Mouse (Mus musculus) heart, embryonic 10.5 days (tissue): ENCODE measurements at regions not wholly inside any gene's neighbourhood (a gene's known extent, or its start where the extent isn't known, plus 50 kb on each side); places are given as distances from the start of the nearest gene placed in this dataset.
A peak's percentile ranks its signal among the peaks of the same experiment; 100 is the strongest.
"Not testable (repeated sequence)": the region's sequence is repeated elsewhere in the genome, so short reads cannot be mapped to it uniquely, and the experiment has no call there.

Experiments
- DNase-seq: peaks from one replicate; pipeline ENCODE4 v3.0.0-alpha.2; 2017; ENCODE audit warnings: low spot score
- H3K27ac ChIP-seq: fragments of 300-500 bp; sonication (generic); 2 replicates; pipeline ENCODE4 v1.5.1; 2016; ENCODE audit warnings: mild to moderate bottlenecking
- H3K27me3 ChIP-seq: fragments of 300-500 bp; sonication (generic); 2 replicates; pipeline ENCODE4 v1.6.1; 2016; ENCODE audit warnings: mild to moderate bottlenecking; ENCODE audit not compliant: poor library complexity, insufficient read depth, severe bottlenecking
- H3K36me3 ChIP-seq: fragments of 300-500 bp; sonication (generic); 2 replicates; pipeline ENCODE4 v1.6.1; 2016; ENCODE audit warnings: mild to moderate bottlenecking, moderate library complexity
- H3K4me1 ChIP-seq: fragments of 300-500 bp; sonication (generic); 2 replicates; pipeline ENCODE4 v1.6.1; 2016; ENCODE audit warnings: mild to moderate bottlenecking
- H3K4me3 ChIP-seq: fragments of 300-500 bp; sonication (generic); 2 replicates; pipeline ENCODE4 v1.5.1; 2016; ENCODE audit warnings: mild to moderate bottlenecking, moderate library complexity
- H3K9me3 ChIP-seq: fragments of 300-500 bp; sonication (generic); 2 replicates; pipeline ENCODE4 v1.6.1; 2016; ENCODE audit warnings: mild to moderate bottlenecking, moderate library complexity
- WGBS: fragments of 180-500 bp; shearing (Covaris S2); methylation state at CpG from one replicate; pipeline ENCODE4 v1.1.7; 2016; 5-methylcytosine and 5-hydroxymethylcytosine counted together

DNA sequence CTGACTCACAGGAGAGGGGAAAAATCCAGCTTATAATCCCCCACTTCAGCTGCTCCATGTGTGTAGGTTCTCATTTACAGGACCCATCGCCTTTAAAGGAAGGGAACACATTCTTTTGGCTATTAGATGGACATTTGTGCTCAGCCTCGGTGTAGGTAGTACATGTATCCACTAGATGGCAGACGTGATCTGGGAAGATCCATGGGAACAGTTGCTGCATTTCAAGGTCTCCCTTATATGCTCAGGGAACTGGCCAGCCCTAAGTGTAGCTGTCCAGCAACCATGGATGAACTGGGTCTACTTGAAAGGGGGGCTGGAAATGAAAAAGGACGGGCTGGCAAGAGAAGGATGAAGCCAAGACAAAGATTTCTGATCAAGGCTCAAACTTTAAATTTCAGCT, 124.0 kb downstream of the Akain1 start:
- no peaks in the 10 kb centered on the region for H3K36me3 ChIP-seq
- no peaks in the 10 kb centered on the region for H3K9me3 ChIP-seq
- H3K27me3 ChIP-seq: no peaks in the 10 kb centered on the region
- H3K4me1 ChIP-seq: no peaks in the 10 kb centered on the region
- H3K4me3 ChIP-seq: no peak overlapping the region
- peak; percentile 74 for DNase-seq
- no peak overlapping the region for H3K27ac ChIP-seq
- 17% methylated on average over 4 of the region's 4 CpGs for WGBS

DNA sequence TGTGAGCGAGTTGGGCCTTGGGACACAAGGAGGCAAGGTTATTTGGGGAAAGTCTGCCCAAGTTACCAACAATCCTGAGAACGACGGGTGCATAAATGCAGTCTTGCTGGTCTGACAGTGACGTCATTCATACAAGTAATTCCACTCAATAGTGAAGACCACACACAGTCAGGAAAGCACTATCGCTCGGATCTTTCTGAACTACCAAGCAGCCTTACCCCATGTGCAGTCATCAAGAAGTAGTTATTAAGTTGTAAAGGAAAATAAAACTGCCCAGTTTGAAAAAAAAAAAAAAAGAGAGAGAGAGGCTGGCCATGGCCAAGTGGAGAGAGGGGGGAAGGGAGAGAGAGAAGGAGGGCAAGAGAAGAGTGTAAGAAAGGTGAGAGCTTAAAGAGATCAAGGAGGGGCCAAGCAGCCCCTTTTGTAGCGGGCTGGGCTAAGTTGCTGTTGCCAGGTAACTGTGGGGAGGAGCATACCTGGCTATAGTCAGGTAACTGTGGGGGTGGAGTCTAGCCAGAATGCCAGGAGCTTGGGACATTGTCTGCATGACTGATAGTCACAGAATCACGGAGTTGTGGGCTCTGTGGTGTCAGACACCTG, 132.0 kb downstream of the Akain1 start:
- 68% methylated on average over 8 of the region's 8 CpGs for WGBS
- H3K9me3 ChIP-seq, H3K4me3 ChIP-seq, H3K4me1 ChIP-seq, H3K27me3 ChIP-seq, H3K36me3 ChIP-seq, DNase-seq, H3K27ac ChIP-seq: not testable (repeated sequence)

DNA sequence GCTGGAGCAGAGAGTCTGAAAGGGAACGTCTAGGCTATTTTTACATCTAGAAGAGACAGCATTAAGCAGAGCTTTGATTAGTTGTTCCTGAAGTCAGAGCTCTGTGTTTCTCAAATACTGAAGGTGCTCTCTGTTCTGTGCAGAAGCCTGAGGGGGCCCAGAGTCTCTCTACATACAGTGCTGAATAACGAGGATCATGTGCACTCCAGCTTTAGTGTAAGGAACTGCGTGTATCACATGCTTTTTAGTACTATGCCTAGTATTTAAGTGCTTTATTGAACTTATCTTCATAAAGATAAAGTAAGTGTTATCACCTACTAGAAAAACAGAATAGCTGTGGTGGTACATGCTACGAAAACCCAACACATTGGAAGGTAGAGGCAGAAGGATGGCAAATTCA, 151.4 kb downstream of the Akain1 start:
- no peaks in the 10 kb centered on the region for H3K9me3 ChIP-seq
- no peak overlapping the region for H3K27ac ChIP-seq
- 60% methylated on average over 4 of the region's 4 CpGs for WGBS
- H3K36me3 ChIP-seq: no peaks in the 10 kb centered on the region
- no peak overlapping the region for H3K4me3 ChIP-seq
- H3K27me3 ChIP-seq: no peaks in the 10 kb centered on the region
- no peaks in the 10 kb centered on the region for H3K4me1 ChIP-seq
- no peak for DNase-seq

DNA sequence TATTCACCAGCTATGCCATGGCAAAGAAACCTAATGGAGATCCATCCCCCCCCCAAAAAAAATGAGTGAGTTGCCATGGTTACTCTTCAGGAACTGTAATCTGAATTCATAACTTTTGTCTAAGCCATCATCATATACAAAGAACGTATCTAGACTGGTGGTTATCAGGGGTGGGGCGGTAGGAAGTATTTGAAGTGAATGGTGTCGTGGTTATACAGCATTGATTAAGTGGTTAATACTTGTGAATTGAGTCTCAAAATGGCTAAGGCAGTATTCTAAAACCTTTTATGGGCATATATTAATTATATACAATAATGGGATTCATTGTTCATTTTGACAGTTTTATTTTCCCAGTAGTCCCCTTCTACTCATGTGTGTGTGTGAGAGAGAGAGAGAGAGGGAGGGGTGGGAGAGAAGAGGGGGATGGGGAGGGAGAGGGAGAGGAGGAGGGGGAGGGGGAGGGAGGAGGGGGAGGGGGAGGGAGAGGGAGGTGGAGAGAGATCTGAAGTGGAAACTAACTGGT, 158.7 kb downstream of the Akain1 start:
- Histone ChIP-seq H3K27ac (no peak overlapping the region), H3K9me3 (no peaks in the 10 kb centered on the region), H3K4me3 (no peak overlapping the region), H3K27me3 (no peaks in the 10 kb centered on the region), H3K36me3 (no peaks in the 10 kb centered on the region), H3K4me1 (no peaks in the 10 kb centered on the region)
- WGBS: 74% methylated on average over 3 of the region's 3 CpGs
- no peak for DNase-seq

GRCm38 (mm10) chr17:69598461-69598860, 159.3 kb downstream of the Akain1 start:
- no peaks in the 10 kb centered on the region for H3K36me3 ChIP-seq
- no peaks in the 10 kb centered on the region for H3K4me1 ChIP-seq
- H3K27ac ChIP-seq: no peak overlapping the region
- H3K9me3 ChIP-seq: no peaks in the 10 kb centered on the region
- no peak overlapping the region for H3K4me3 ChIP-seq
- WGBS: 88% methylated on average over 5 of the region's 5 CpGs
- DNase-seq: no peak
- H3K27me3 ChIP-seq: no peaks in the 10 kb centered on the region

DNA sequence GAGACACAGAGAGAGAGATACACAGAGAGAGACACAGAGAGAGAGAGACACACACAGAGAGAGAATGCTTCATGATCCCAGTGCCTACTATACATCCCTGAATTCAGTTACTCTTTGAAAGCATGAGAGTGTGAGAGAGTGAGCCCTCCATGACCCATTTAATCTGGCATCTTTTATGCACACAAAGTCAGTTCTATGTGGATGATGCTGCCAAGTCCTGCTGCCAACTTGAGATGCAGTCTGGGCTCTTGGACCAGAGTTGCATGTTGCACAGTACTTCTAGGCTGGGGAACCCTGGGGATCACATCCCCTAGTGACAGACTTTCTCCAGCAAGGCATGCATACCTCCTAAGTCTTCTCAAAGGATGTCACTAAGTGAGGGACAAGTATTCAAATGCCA, 164.5 kb downstream of the Akain1 start:
- no peaks in the 10 kb centered on the region for H3K4me1 ChIP-seq
- no peaks in the 10 kb centered on the region for H3K27me3 ChIP-seq

DNA sequence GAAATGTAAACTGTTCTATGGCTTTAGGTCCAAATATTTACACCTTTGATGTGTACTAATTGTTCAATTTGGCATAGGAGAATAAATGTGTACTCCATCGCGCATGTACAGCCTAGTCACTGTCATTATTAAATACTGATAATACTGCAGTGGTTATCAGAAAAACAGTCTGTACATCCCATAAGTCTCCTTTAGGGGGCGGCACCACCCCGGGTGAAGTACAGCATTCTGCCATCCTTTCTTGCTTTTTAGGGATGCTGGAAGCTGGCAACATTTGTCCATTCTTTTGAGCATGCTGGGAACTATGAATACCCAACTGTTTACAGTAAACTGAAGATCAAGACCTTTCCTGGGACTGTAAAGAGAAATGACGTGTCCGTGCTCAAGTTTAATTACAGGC, 165.6 kb downstream of the Akain1 start:
- no peaks in the 10 kb centered on the region for H3K36me3 ChIP-seq
- no peak overlapping the region for H3K27ac ChIP-seq
- no peaks in the 10 kb centered on the region for H3K27me3 ChIP-seq
- no peaks in the 10 kb centered on the region for H3K9me3 ChIP-seq
- no peak overlapping the region for H3K4me3 ChIP-seq
- WGBS: 68% methylated on average over 6 of the region's 6 CpGs
- H3K4me1 ChIP-seq: no peaks in the 10 kb centered on the region
- no peak for DNase-seq

More for the DNA sequence above, 164.5 kb downstream of the Akain1 start:
- Histone ChIP-seq H3K27ac (no peak overlapping the region), H3K4me3 (no peak overlapping the region), H3K9me3 (no peaks in the 10 kb centered on the region), H3K36me3 (no peaks in the 10 kb centered on the region)
- no peak for DNase-seq

GRCm38 (mm10) chr17:69605458-69605857, 166.3 kb downstream of the Akain1 start:
- no peaks in the 10 kb centered on the region for H3K36me3 ChIP-seq
- no peaks in the 10 kb centered on the region for H3K27me3 ChIP-seq
- no peak overlapping the region for H3K4me3 ChIP-seq
- no peak overlapping the region for H3K27ac ChIP-seq
- 82% methylated on average over 9 of the region's 9 CpGs for WGBS
- H3K4me1 ChIP-seq: no peaks in the 10 kb centered on the region
- no peaks in the 10 kb centered on the region for H3K9me3 ChIP-seq
- DNase-seq: no peak

- H3K9me3 ChIP-seq: no peaks in the 10 kb centered on the region
- no peaks in the 10 kb centered on the region for H3K4me1 ChIP-seq
- 76% methylated on average over 3 of the region's 3 CpGs for WGBS
- H3K4me3 ChIP-seq: no peak overlapping the region
- DNase-seq: no peak
- H3K27ac ChIP-seq: no peak overlapping the region
- no peaks in the 10 kb centered on the region for H3K27me3 ChIP-seq
- no peaks in the 10 kb centered on the region for H3K36me3 ChIP-seq
Measured at GRCm38 (mm10) chr17:69631411-69631810, 192.3 kb downstream of the Akain1 start.

DNA sequence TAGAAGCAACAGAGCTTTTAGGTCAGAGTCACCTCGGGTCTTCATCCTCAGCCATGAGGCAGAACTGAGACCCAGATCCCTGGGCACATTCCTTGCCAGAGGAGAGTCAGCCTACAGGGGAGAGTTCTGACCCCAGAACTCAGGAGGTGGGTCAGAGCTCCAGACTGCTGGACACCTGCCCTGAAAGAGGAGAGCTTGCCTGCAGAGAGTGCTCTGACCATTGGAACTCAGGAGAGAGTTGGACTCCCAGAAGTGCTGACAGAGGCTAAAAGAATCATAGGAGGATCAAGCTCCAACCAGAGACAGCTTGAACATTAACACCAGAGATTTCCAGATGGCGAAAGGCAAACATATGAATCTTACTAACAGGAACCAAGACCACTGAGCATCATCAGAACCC, 211.4 kb downstream of the Akain1 start:
- H3K27me3 ChIP-seq, H3K4me3 ChIP-seq, H3K9me3 ChIP-seq, DNase-seq, H3K4me1 ChIP-seq, H3K27ac ChIP-seq, H3K36me3 ChIP-seq: not testable (repeated sequence)
- 63% methylated on average over 2 of the region's 2 CpGs for WGBS

DNA sequence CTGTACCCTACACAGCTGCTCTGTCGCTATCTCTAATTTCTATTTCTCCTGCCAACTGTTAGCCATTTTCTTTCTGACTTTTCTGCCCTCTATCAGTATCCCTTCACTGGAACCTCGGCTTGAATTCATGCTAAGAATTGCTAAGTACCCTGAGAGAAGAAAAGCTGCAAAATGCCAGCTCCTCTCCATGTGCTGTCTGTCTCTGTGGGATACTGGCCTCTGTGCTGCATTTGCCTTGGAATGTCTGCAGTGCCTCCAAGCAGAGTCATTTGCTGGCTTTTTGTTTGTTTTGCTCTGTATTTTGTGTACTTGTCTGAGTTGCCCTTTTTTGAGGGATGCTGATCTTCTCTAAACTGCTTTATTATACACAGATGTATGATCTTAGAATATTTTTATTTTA, 215.5 kb downstream of the Akain1 start:
- Histone ChIP-seq H3K4me3 (no peak overlapping the region), H3K4me1 (no peaks in the 10 kb centered on the region), H3K27me3 (no peaks in the 10 kb centered on the region), H3K27ac (no peak overlapping the region), H3K36me3 (no peaks in the 10 kb centered on the region), H3K9me3 (no peaks in the 10 kb centered on the region)
- DNase-seq: no peak
- 50% methylated on average over 2 of the region's 2 CpGs for WGBS

- whole genome bisulfite sequencing: 78% methylated on average over 3 of the region's 3 CpGs
- no peaks in the 10 kb centered on the region for H3K4me1 ChIP-seq
- no peaks in the 10 kb centered on the region for H3K9me3 ChIP-seq
- H3K4me3 ChIP-seq: no peak overlapping the region
- no peak for DNase-seq
- H3K36me3 ChIP-seq: no peaks in the 10 kb centered on the region
- H3K27me3 ChIP-seq: no peaks in the 10 kb centered on the region
- H3K27ac ChIP-seq: no peak overlapping the region
Measured at GRCm38 (mm10) chr17:69672530-69672929, 233.4 kb downstream of the Akain1 start.

DNA sequence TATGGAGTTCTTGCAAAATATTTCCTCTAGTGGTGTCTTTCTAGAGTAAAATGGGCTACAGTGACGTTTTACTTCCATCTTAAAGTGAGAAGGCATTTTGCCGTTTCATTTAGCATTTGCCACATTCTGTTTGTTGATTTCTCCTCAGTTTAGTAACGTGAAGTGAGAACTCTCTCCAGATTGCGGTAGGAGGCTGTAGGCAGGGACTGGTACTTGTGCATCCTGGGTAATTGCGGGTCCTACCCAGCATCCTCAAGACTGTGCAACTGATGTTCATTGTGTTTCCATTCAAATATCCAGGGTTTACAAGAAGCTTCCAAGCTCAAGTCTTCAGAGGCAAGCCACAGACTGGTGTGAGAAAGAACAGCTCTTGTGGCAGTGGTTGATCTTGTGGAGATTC, 244.0 kb downstream of the Akain1 start:
- H3K36me3 ChIP-seq: no peaks in the 10 kb centered on the region
- WGBS: 81% methylated on average over 5 of the region's 5 CpGs
- H3K27ac ChIP-seq: no peak overlapping the region
- H3K4me3 ChIP-seq: no peak overlapping the region
- no peaks in the 10 kb centered on the region for H3K4me1 ChIP-seq
- H3K27me3 ChIP-seq: no peaks in the 10 kb centered on the region
- H3K9me3 ChIP-seq: no peaks in the 10 kb centered on the region
- no peak for DNase-seq

- WGBS: 74% methylated on average over 5 of the region's 5 CpGs
- H3K4me3 ChIP-seq: no peak overlapping the region
- no peaks in the 10 kb centered on the region for H3K9me3 ChIP-seq
- no peaks in the 10 kb centered on the region for H3K36me3 ChIP-seq
- H3K27ac ChIP-seq: no peak overlapping the region
- no peaks in the 10 kb centered on the region for H3K4me1 ChIP-seq
- H3K27me3 ChIP-seq: no peaks in the 10 kb centered on the region
- DNase-seq: no peak
Measured at GRCm38 (mm10) chr17:69685625-69686257, 246.6 kb downstream of the Akain1 start.
